Mouse (Mus musculus): Measurements from ENCODE around the gene Glg1. TPM values are rescaled to one million over a fixed set of nuclear protein-coding genes. Genes with fewer than 3 reads are reported as not detected.

Gene Glg1
- polyA plus RNA-seq, 1 experiment from 2014 or later = 85.1 TPM

- H3K4me3 ChIP-seq (ENCODE audit: control insufficient read depth in 1 of 2, insufficient read depth in 1 of 2, low read depth in 1 of 2, low read length in 2 of 2) = no peak overlapping the region
- H3K36me3 ChIP-seq (ENCODE audit: control insufficient read depth, insufficient read depth, low read length) = peaks cover 1% of the 10 kb centered on the region; the same call in 1 of the 2 replicates
- 77% methylated on average over 2 of the region's 2 CpGs for WGBS
- H3K4me2 ChIP-seq (ENCODE audit: low read length) = no peak overlapping the region
- H3K27me3 ChIP-seq (ENCODE audit: control insufficient read depth, insufficient read depth, low read length) = no peaks in the 10 kb centered on the region
- H3K27ac ChIP-seq (replicated peaks in 1 of 2; ENCODE audit: control insufficient read depth in 1 of 2, insufficient read depth in 1 of 2, low read depth in 2 of 2, low read length in 2 of 2) = no peak overlapping the region
- peaks cover 9% of the 10 kb centered on the region for H3K9me3 ChIP-seq (ENCODE audit: control insufficient read depth, low read length)
- no peak overlapping the region for H3K9ac ChIP-seq (ENCODE audit: low read length)
- H3K4me1 ChIP-seq (ENCODE audit: control insufficient read depth in 2 of 2, insufficient read depth in 2 of 2, low read length in 2 of 2) = peaks cover 8 to 18% of the 10 kb centered on the region in 2 experiments
- no peak for ATAC-seq (ENCODE audit: insufficient number of reproducible peaks, insufficient read depth, low FRiP score, low read depth)
These were observed 5.7 kb upstream of the Glg1 start for GRCm38 (mm10) chr8:111264693-111265220.

- H3K36me3 ChIP-seq (ENCODE audit: control insufficient read depth, insufficient read depth, low read length) = no peaks in the 10 kb centered on the region
- H3K4me1 ChIP-seq (ENCODE audit: control insufficient read depth in 2 of 2, insufficient read depth in 2 of 2, low read length in 2 of 2) = peaks cover 8 to 30% of the 10 kb centered on the region in 2 experiments
- H3K9me3 ChIP-seq (ENCODE audit: control insufficient read depth, low read length) = peaks cover 6% of the 10 kb centered on the region
- peak overlapping the region; percentile 77 to 82 for H3K27ac ChIP-seq (replicated peaks in 1 of 2; ENCODE audit: control insufficient read depth in 1 of 2, insufficient read depth in 1 of 2, low read depth in 2 of 2, low read length in 2 of 2)
- ATAC-seq (ENCODE audit: insufficient number of reproducible peaks, insufficient read depth, low FRiP score, low read depth) = peak; percentile 25; the same call in 1 of the 2 replicates
- no peak overlapping the region for H3K9ac ChIP-seq (ENCODE audit: low read length)
- H3K4me2 ChIP-seq (ENCODE audit: low read length) = peak overlapping the region; percentile 47
- no peak overlapping the region for H3K4me3 ChIP-seq (ENCODE audit: control insufficient read depth in 1 of 2, insufficient read depth in 1 of 2, low read depth in 1 of 2, low read length in 2 of 2)
- no peaks in the 10 kb centered on the region for H3K27me3 ChIP-seq (ENCODE audit: control insufficient read depth, insufficient read depth, low read length)
- 9% methylated on average over 4 of the region's 4 CpGs for WGBS
These were observed 3.0 kb upstream of the Glg1 start for GRCm38 (mm10) chr8:111261981-111262381.

GRCm38 (mm10) chr8:111260251-111260650, 1.2 kb upstream of the Glg1 start:
- Histone ChIP-seq H3K36me3 (ENCODE audit: control insufficient read depth, insufficient read depth, low read length) (no peaks in the 10 kb centered on the region), H3K9ac (ENCODE audit: low read length) (no peak overlapping the region), H3K4me2 (ENCODE audit: low read length) (peak overlapping the region; percentile 67), H3K9me3 (ENCODE audit: control insufficient read depth, low read length) (no peaks in the 10 kb centered on the region), H3K27ac (replicated peaks in 1 of 2; ENCODE audit: control insufficient read depth in 1 of 2, insufficient read depth in 1 of 2, low read depth in 2 of 2, low read length in 2 of 2) (no peak overlapping the region), H3K4me1 (ENCODE audit: control insufficient read depth in 2 of 2, insufficient read depth in 2 of 2, low read length in 2 of 2) (peaks cover 8 to 31% of the 10 kb centered on the region in 2 experiments), H3K4me3 (ENCODE audit: control insufficient read depth in 1 of 2, insufficient read depth in 1 of 2, low read depth in 1 of 2, low read length in 2 of 2) (no peak overlapping the region), H3K27me3 (ENCODE audit: control insufficient read depth, insufficient read depth, low read length) (no peaks in the 10 kb centered on the region)
- 96% methylated on average over 5 of the region's 5 CpGs for WGBS
- no peak for ATAC-seq (ENCODE audit: insufficient number of reproducible peaks, insufficient read depth, low FRiP score, low read depth)

GRCm38 (mm10) chr8:111259408-111259741, 359 bp upstream of the Glg1 start:
- peak overlapping the region; percentile 67 for H3K4me2 ChIP-seq (ENCODE audit: low read length)
- H3K4me1 ChIP-seq (ENCODE audit: control insufficient read depth in 2 of 2, insufficient read depth in 2 of 2, low read length in 2 of 2) = peaks cover 8 to 31% of the 10 kb centered on the region in 2 experiments
- H3K9ac ChIP-seq (ENCODE audit: low read length) = peak overlapping the region; percentile 91
- H3K27me3 ChIP-seq (ENCODE audit: control insufficient read depth, insufficient read depth, low read length) = no peaks in the 10 kb centered on the region
- no peaks in the 10 kb centered on the region for H3K36me3 ChIP-seq (ENCODE audit: control insufficient read depth, insufficient read depth, low read length)
- H3K4me3 ChIP-seq (ENCODE audit: control insufficient read depth in 1 of 2, insufficient read depth in 1 of 2, low read depth in 1 of 2, low read length in 2 of 2) = peak overlapping the region; percentile 75 to 92
- H3K27ac ChIP-seq (replicated peaks in 1 of 2; ENCODE audit: control insufficient read depth in 1 of 2, insufficient read depth in 1 of 2, low read depth in 2 of 2, low read length in 2 of 2) = peak overlapping the region; percentile 51 to 99
- no peak for ATAC-seq (ENCODE audit: insufficient number of reproducible peaks, insufficient read depth, low FRiP score, low read depth)
- no peaks in the 10 kb centered on the region for H3K9me3 ChIP-seq (ENCODE audit: control insufficient read depth, low read length)
- 10% methylated on average over 13 of the region's 13 CpGs for WGBS

- Histone ChIP-seq H3K9ac (ENCODE audit: low read length) (peak overlapping the region; percentile 91), H3K36me3 (ENCODE audit: control insufficient read depth, insufficient read depth, low read length) (no peaks in the 10 kb centered on the region), H3K4me2 (ENCODE audit: low read length) (peak overlapping the region; percentile 67), H3K4me1 (ENCODE audit: control insufficient read depth in 2 of 2, insufficient read depth in 2 of 2, low read length in 2 of 2) (peaks cover 8 to 31% of the 10 kb centered on the region in 2 experiments), H3K27ac (replicated peaks in 1 of 2; ENCODE audit: control insufficient read depth in 1 of 2, insufficient read depth in 1 of 2, low read depth in 2 of 2, low read length in 2 of 2) (peak overlapping the region; percentile 98 to 99), H3K4me3 (ENCODE audit: control insufficient read depth in 1 of 2, insufficient read depth in 1 of 2, low read depth in 1 of 2, low read length in 2 of 2) (peak overlapping the region; percentile 75 to 92), H3K27me3 (ENCODE audit: control insufficient read depth, insufficient read depth, low read length) (no peaks in the 10 kb centered on the region), H3K9me3 (ENCODE audit: control insufficient read depth, low read length) (no peaks in the 10 kb centered on the region)
- ATAC-seq (ENCODE audit: insufficient number of reproducible peaks, insufficient read depth, low FRiP score, low read depth) = peak; percentile 35; the same call in 1 of the 2 replicates
- WGBS = under 1% methylated on average over 26 of the region's 26 CpGs
These were observed 896 bp downstream of the Glg1 start for GRCm38 (mm10) chr8:111258010-111258630.

GRCm38 (mm10) chr8:111252487-111253112, 6.4 kb downstream of the Glg1 start:
- Histone ChIP-seq H3K4me2 (ENCODE audit: low read length) (no peak overlapping the region), H3K9ac (ENCODE audit: low read length) (no peak overlapping the region), H3K36me3 (ENCODE audit: control insufficient read depth, insufficient read depth, low read length) (no peaks in the 10 kb centered on the region), H3K4me3 (ENCODE audit: control insufficient read depth in 1 of 2, insufficient read depth in 1 of 2, low read depth in 1 of 2, low read length in 2 of 2) (no peak overlapping the region), H3K27me3 (ENCODE audit: control insufficient read depth, insufficient read depth, low read length) (no peaks in the 10 kb centered on the region), H3K27ac (replicated peaks in 1 of 2; ENCODE audit: control insufficient read depth in 1 of 2, insufficient read depth in 1 of 2, low read depth in 2 of 2, low read length in 2 of 2) (no peak overlapping the region), H3K9me3 (ENCODE audit: control insufficient read depth, low read length) (no peaks in the 10 kb centered on the region), H3K4me1 (ENCODE audit: control insufficient read depth in 2 of 2, insufficient read depth in 2 of 2, low read length in 2 of 2) (peaks cover 0 to 8% of the 10 kb centered on the region in 2 experiments; a peak in 2 of 4 replicates)
- no peak for ATAC-seq (ENCODE audit: insufficient number of reproducible peaks, insufficient read depth, low FRiP score, low read depth)
- WGBS = 82% methylated on average over 4 of the region's 4 CpGs

GRCm38 (mm10) chr8:111250111-111250510, 8.9 kb downstream of the Glg1 start:
- H3K9ac ChIP-seq (ENCODE audit: low read length) = no peak overlapping the region
- no peaks in the 10 kb centered on the region for H3K36me3 ChIP-seq (ENCODE audit: control insufficient read depth, insufficient read depth, low read length)
- H3K4me2 ChIP-seq (ENCODE audit: low read length) = no peak overlapping the region
- no peak overlapping the region for H3K27ac ChIP-seq (replicated peaks in 1 of 2; ENCODE audit: control insufficient read depth in 1 of 2, insufficient read depth in 1 of 2, low read depth in 2 of 2, low read length in 2 of 2)
- no peak for ATAC-seq (ENCODE audit: insufficient number of reproducible peaks, insufficient read depth, low FRiP score, low read depth)
- H3K4me3 ChIP-seq (ENCODE audit: control insufficient read depth in 1 of 2, insufficient read depth in 1 of 2, low read depth in 1 of 2, low read length in 2 of 2) = no peak overlapping the region
- peaks cover 0 to 5% of the 10 kb centered on the region in 2 experiments; a peak in 2 of 4 replicates for H3K4me1 ChIP-seq (ENCODE audit: control insufficient read depth in 2 of 2, insufficient read depth in 2 of 2, low read length in 2 of 2)
- no peaks in the 10 kb centered on the region for H3K27me3 ChIP-seq (ENCODE audit: control insufficient read depth, insufficient read depth, low read length)
- WGBS = 86% methylated on average over 2 of the region's 2 CpGs
- no peaks in the 10 kb centered on the region for H3K9me3 ChIP-seq (ENCODE audit: control insufficient read depth, low read length)
